Mouse (Mus musculus) adrenal gland, postnatal 36 days (tissue): ENCODE measurements around the gene Ngly1. TPM values are rescaled to one million over a fixed set of nuclear protein-coding genes. Genes with fewer than 3 reads are reported as not detected.

ENCODE experiments used
- DNase-seq, 2 experiments: peaks; one replicate each; pipeline ENCODE4 v3.0.0; 2021; ENCODE audit warnings: mixed read lengths in 1 of 2
- total RNA-seq, 2 experiments: library from RNA; stranded (reverse); gene quantifications; 2 replicates each; pipeline ENCODE4 v1.2.3; 2021

The Ngly1 gene
- total RNA-seq, 2 experiments from 2014 or later, result 44.1 to 59.9 TPM

DNA sequence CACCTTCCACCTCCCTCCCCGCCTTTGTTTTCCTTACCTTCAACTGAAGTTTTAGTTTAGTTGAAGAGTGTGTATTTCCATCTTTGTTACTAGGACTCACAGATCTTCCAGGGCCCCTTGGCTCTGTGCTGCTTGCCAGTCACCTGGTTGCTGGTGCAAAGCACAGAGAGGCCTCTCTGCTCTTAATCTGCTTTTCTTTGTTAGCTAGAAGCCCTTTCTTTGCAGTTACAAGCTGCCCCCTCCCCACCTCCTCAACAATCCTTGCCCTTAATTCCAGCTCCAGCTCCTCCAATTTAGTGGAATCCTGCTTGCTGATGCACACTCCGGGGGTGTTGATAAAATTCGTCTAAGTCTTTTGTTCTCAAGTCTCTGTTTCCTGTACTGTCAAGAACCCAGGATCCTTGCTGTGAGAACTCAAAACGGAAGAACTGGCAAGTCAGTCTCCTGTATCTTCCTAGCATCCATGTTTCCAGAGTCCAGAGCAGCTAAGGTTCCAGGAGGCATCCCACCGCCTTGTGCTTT lies 79.9 kb downstream of the Ngly1 start:
- DNase-seq, result no peak

DNA sequence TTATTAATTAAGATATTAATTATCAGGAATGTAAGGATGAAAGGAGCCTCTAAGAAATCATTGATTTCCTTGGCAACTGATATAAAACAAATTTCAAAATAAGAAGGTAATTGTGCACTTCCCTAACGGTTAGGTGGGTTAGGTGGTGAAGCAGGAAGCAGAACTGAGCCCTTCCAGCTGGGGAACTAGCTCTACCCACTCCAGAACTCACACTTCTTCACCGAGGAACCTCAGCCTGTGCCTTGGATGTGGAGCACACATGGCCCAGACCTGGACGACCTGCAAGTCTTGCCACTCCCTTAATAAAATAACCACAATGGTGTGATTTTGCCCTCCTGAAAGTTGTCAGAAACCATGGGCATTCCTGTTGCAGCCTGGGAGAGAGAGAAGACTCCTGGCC lies 80.7 kb downstream of the Ngly1 start:
- no peak for DNase-seq

DNA sequence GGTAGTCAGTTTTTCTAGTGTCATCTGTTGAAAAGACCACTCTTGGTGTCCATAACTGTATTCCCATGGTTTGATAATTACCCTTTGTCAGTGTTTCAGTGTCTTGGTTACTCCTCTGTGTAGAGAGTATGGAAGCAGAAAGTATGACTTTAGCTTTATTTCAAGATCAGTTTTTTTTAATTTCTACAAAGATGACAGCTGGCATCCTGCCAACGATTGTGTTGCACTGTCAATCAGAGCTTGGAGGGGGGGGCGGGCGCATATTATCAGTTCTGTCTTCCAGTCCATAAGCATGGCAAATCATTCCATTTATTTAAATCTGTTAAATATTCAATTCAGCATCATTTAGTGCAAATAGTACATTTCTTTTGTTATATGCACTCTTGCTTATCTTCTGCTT lies 85.2 kb downstream of the Ngly1 start:
- DNase-seq, result no peak

DNA sequence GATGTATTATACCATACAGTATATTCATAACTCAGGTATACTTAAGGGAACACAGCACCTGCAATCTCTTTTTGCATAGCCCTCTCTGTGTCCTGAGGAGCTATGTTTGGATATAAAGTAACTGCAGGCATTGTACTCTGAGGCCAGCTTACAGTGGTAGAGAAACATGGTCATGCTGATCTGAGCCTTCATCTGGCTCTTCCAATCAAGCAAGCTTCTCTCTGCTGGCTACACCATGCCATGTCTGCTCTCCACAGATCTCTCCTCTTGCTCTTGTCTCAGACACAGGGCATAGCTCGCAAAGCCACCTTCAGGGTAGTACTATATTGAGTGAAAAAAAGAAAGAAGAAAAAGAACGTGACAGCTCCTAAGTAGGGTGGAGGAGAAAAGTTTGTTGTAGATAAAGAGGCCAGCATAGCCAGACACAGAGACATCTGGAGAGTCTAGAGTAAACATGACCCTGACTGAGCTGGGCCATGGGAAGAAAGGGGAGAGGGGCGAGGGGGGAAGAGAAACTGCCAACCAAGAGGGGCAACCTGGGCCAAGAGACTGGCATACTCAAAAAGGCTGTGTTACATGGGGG lies 86.8 kb downstream of the Ngly1 start:
- no peak for DNase-seq

DNA sequence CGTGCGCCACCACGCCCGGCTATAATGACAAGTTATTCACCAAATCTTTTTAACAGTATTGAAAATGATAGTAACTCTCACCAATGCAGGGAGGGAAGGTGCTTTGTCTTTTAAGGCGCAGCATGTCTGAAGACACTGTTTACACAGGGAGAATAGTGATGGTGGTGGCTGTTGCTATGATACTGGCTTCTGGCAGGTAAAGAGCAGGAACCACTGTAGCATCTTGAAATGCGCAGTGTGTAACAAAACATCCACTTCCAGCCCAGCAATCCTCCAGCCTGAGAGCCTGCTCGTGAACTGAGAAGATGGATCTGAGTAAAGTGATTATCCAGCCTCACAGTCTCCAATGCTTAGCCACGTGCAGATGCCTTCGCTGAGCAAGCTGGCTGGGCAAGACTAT lies 98.4 kb downstream of the Ngly1 start:
- no peak for DNase-seq

DNA sequence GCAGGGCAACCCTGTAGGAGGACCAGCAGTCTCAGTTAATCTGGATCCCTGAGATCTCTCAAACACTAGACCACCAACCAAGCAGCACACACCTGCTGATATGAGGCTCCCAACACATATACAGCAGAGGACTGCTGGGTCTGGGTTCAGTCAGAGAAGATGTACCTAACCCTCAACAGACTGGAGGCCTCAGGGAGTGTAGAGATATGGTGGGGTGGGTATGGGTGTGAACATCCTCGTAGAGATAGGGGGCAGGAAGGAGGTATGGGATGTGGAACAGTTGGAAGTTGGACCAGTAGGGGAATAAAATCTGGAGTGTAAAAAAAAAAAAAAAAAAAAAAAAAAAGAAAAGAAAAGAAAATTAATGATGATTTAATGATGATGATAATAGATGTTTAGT lies 110.6 kb downstream of the Ngly1 start:
- DNase-seq, result no peak

Other genes starting within 250 kb of the Ngly1 start
- gene Oxsm, start 528 bp downstream of the Ngly1 start, total RNA-seq, result 10 to 100 TPM; 15.2 to 24.5 TPM
- 10 to 100 TPM; 83.8 to 89.0 TPM for gene Top2b, start 115.9 kb downstream of the Ngly1 start, total RNA-seq